Mouse (Mus musculus): Measurements from ENCODE around the gene Cfap126. TPM values are rescaled to one million over a fixed set of nuclear protein-coding genes. Genes with fewer than 3 reads are reported as not detected.

Cfap126 gene
- polyA plus RNA-seq, 1 experiment from 2014 or later: 2.7 TPM

Small RNA genes lying within 50 kb of the gene (microRNA-seq; reads per million reads assigned to microRNA genes)
- not detected for gene Gm27552 (ENCODE audit: borderline number of aligned reads)
- gene Gm27844 (ENCODE audit: borderline number of aligned reads): not detected
- 6.2 reads per million, percentile 10 among the genes with 10 or more reads in this experiment for gene Mir6546 (ENCODE audit: borderline number of aligned reads)

Other genes starting within 250 kb of the Cfap126 start
- gene Atf6, start 246.1 kb upstream of the Cfap126 start, polyA plus RNA-seq (2015; fragmentation: Nextera tagmentation; extraction: Ambion mirVana): 5.9 and 6.1 TPM in 2 replicates
- gene Gm26620, start 228.9 kb upstream of the Cfap126 start, polyA plus RNA-seq (2015; fragmentation: Nextera tagmentation; extraction: Ambion mirVana): 0.34 and 0.45 TPM in 2 replicates
- gene Dusp12, start 228.4 kb upstream of the Cfap126 start, polyA plus RNA-seq (2015; fragmentation: Nextera tagmentation; extraction: Ambion mirVana): 30.0 and 30.5 TPM in 2 replicates
- 0.19 and 0.73 TPM in 2 replicates for gene Fcrlb, start 201.0 kb upstream of the Cfap126 start, polyA plus RNA-seq (2015; fragmentation: Nextera tagmentation; extraction: Ambion mirVana)
- gene Fcrla, start 186.3 kb upstream of the Cfap126 start, polyA plus RNA-seq (2015; fragmentation: Nextera tagmentation; extraction: Ambion mirVana): 1.4 and 1.5 TPM in 2 replicates
- gene Fcgr2b, start 137.4 kb upstream of the Cfap126 start, polyA plus RNA-seq (2015; fragmentation: Nextera tagmentation; extraction: Ambion mirVana): 14.4 and 15.2 TPM in 2 replicates
- 1.4 and 1.6 TPM in 2 replicates for gene Fcgr4, start 95.0 kb upstream of the Cfap126 start, polyA plus RNA-seq (2015; fragmentation: Nextera tagmentation; extraction: Ambion mirVana)
- gene Fcgr3, start 49.0 kb upstream of the Cfap126 start, polyA plus RNA-seq (2015; fragmentation: Nextera tagmentation; extraction: Ambion mirVana): 18.0 and 21.4 TPM in 2 replicates
- gene Sdhc, start 36.7 kb downstream of the Cfap126 start, polyA plus RNA-seq (2015; fragmentation: Nextera tagmentation; extraction: Ambion mirVana): 158 and 201 TPM in 2 replicates
- gene Mpz, start 36.8 kb downstream of the Cfap126 start, polyA plus RNA-seq (2015; fragmentation: Nextera tagmentation; extraction: Ambion mirVana): 0.18 and 0.37 TPM in 2 replicates
- gene Pcp4l1, start 82.3 kb downstream of the Cfap126 start, polyA plus RNA-seq (2015; fragmentation: Nextera tagmentation; extraction: Ambion mirVana): 2.3 and 2.7 TPM in 2 replicates
- gene Nr1i3, start 100.1 kb downstream of the Cfap126 start, polyA plus RNA-seq (2015; fragmentation: Nextera tagmentation; extraction: Ambion mirVana): 0.14 and 0.17 TPM in 2 replicates
- 23.7 and 25.8 TPM in 2 replicates for gene Tomm40l, start 108.6 kb downstream of the Cfap126 start, polyA plus RNA-seq (2015; fragmentation: Nextera tagmentation; extraction: Ambion mirVana)
- 4.0 and 5.1 TPM in 2 replicates for gene Apoa2, start 111.1 kb downstream of the Cfap126 start, polyA plus RNA-seq (2015; fragmentation: Nextera tagmentation; extraction: Ambion mirVana)
- gene Fcer1g, start 120.4 kb downstream of the Cfap126 start, polyA plus RNA-seq (2015; fragmentation: Nextera tagmentation; extraction: Ambion mirVana): 93.8 and 97.1 TPM in 2 replicates
- gene Adamts4, start 136.5 kb downstream of the Cfap126 start, polyA plus RNA-seq (2015; fragmentation: Nextera tagmentation; extraction: Ambion mirVana): 0.68 and 0.86 TPM in 2 replicates
- 215 and 218 TPM in 2 replicates for gene Ndufs2, start 137.5 kb downstream of the Cfap126 start, polyA plus RNA-seq (2015; fragmentation: Nextera tagmentation; extraction: Ambion mirVana)
- 43.9 and 50.6 TPM in 2 replicates for gene B4galt3, start 156.4 kb downstream of the Cfap126 start, polyA plus RNA-seq (2015; fragmentation: Nextera tagmentation; extraction: Ambion mirVana)
- gene Ppox, start 167.3 kb downstream of the Cfap126 start, polyA plus RNA-seq (2015; fragmentation: Nextera tagmentation; extraction: Ambion mirVana): 34.2 and 34.3 TPM in 2 replicates
- gene Usp21, start 174.1 kb downstream of the Cfap126 start, polyA plus RNA-seq (2015; fragmentation: Nextera tagmentation; extraction: Ambion mirVana): 39.5 and 42.7 TPM in 2 replicates
- 109 and 111 TPM in 2 replicates for gene Ufc1, start 181.1 kb downstream of the Cfap126 start, polyA plus RNA-seq (2015; fragmentation: Nextera tagmentation; extraction: Ambion mirVana)
- 44.2 and 47.8 TPM in 2 replicates for gene Dedd, start 215.2 kb downstream of the Cfap126 start, polyA plus RNA-seq (2015; fragmentation: Nextera tagmentation; extraction: Ambion mirVana)
- 39.0 and 44.0 TPM in 2 replicates for gene Nit1, start 231.7 kb downstream of the Cfap126 start, polyA plus RNA-seq (2015; fragmentation: Nextera tagmentation; extraction: Ambion mirVana)
- 87.5 and 92.2 TPM in 2 replicates for gene Pfdn2, start 231.8 kb downstream of the Cfap126 start, polyA plus RNA-seq (2015; fragmentation: Nextera tagmentation; extraction: Ambion mirVana)
- gene Klhdc9, start 246.9 kb downstream of the Cfap126 start, polyA plus RNA-seq (2015; fragmentation: Nextera tagmentation; extraction: Ambion mirVana): 0.76 and 1.4 TPM in 2 replicates

All from thymus, postnatal 0 days (tissue).